Mouse (Mus musculus) kidney, embryonic 16.5 days (tissue): Measurements from ENCODE around the gene Zfp428. TPM values are rescaled to one million over a fixed set of nuclear protein-coding genes. Genes with fewer than 3 reads are reported as not detected.
A peak's percentile ranks its signal among the peaks of the same experiment; 100 is the strongest.

Experiments used
- ATAC-seq: fragments of 200-750 bp; cut with Nextera tagmentation; 2 replicates; pipeline ENCODE4 v1.8.0; 2017; ENCODE audit warnings: moderate TSS enrichment; ENCODE audit not compliant: low FRiP score, low TSS enrichment
- H3K27ac ChIP-seq: fragments of 300-500 bp; sonication (generic); 2 replicates; pipeline ENCODE4 v1.5.1; 2014; ENCODE audit warnings: low read length
- H3K27me3 ChIP-seq: fragments of 300-500 bp; sonication (generic); 2 replicates; pipeline ENCODE4 v1.6.1; 2014; ENCODE audit warnings: low read length, control low read depth, mixed read lengths; ENCODE audit not compliant: insufficient read depth
- H3K36me3 ChIP-seq: fragments of 300-500 bp; sonication (generic); 2 replicates; pipeline ENCODE4 v1.6.1; 2014; ENCODE audit warnings: low read length, control low read depth, mixed read lengths; ENCODE audit not compliant: insufficient read depth
- H3K4me1 ChIP-seq: fragments of 300-500 bp; sonication (generic); 2 replicates; pipeline ENCODE4 v1.6.1; 2014; ENCODE audit warnings: low read length, control low read depth, mixed read lengths; ENCODE audit not compliant: insufficient read depth
- H3K4me2 ChIP-seq: fragments of 300-500 bp; sonication (generic); replicated peaks from 2 replicates; pipeline ENCODE4 v1.6.1; 2014; ENCODE audit warnings: low read depth, low read length
- H3K4me3 ChIP-seq: fragments of 300-500 bp; sonication (generic); 2 replicates; pipeline ENCODE4 v1.5.1; 2014; ENCODE audit warnings: mild to moderate bottlenecking, low read length
- H3K9ac ChIP-seq: fragments of 300-500 bp; sonication (generic); replicated peaks from 2 replicates; pipeline ENCODE4 v1.6.1; 2014; ENCODE audit warnings: low read length
- H3K9me3 ChIP-seq: fragments of 300-500 bp; sonication (generic); 2 replicates; pipeline ENCODE4 v1.6.1; 2016; ENCODE audit warnings: low read length, control low read depth
- WGBS: fragments of 180-500 bp; shearing (Covaris S2); extraction: QIAGEN DNeasy Blood & Tissue Kit; methylation state at CpG from one replicate; pipeline ENCODE4 v1.1.7; 2014; 5-methylcytosine and 5-hydroxymethylcytosine counted together
- polyA plus RNA-seq: library from polyadenylated mRNA; unstranded; fragments of >200 nt; fragmentation: Nextera tagmentation; extraction: Ambion mirVana; gene quantifications from 2 replicates; pipeline ENCODE4 v1.2.1, GENCODE M21; 2015

The Zfp428 gene
- polyA plus RNA-seq, 1 experiment from 2014 or later = 67.6 TPM

DNA sequence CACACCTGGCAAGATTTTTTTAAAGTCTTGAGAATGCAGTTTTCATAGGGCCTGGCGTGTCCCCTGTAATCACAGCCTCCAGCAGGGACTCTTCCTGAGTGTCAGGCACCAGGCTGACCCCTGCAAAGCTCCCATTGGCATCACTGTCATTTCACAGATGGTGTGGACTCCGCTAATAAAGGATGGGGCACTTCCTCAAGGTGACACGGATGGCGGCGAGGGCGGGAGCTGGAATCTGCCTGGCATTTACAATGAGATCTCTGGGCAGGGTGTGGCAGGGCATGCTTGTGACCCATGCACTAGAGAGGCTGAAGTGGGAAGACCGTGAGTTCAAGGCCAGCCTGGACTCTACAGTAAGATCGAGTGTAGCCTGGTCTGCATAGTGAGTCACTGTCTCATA lies 18.5 kb upstream of the Zfp428 start:
- Histone ChIP-seq H3K9me3 (no peaks in the 10 kb centered on the region), H3K4me3 (no peak overlapping the region), H3K9ac (no peak overlapping the region), H3K4me2 (no peak overlapping the region), H3K27me3 (no peaks in the 10 kb centered on the region; the same call in 1 of the 2 replicates), H3K4me1 (peaks cover 12% of the 10 kb centered on the region), H3K27ac (no peak overlapping the region), H3K36me3 (no peaks in the 10 kb centered on the region)
- no peak for ATAC-seq
- WGBS = 87% methylated on average over 8 of the region's 8 CpGs

DNA sequence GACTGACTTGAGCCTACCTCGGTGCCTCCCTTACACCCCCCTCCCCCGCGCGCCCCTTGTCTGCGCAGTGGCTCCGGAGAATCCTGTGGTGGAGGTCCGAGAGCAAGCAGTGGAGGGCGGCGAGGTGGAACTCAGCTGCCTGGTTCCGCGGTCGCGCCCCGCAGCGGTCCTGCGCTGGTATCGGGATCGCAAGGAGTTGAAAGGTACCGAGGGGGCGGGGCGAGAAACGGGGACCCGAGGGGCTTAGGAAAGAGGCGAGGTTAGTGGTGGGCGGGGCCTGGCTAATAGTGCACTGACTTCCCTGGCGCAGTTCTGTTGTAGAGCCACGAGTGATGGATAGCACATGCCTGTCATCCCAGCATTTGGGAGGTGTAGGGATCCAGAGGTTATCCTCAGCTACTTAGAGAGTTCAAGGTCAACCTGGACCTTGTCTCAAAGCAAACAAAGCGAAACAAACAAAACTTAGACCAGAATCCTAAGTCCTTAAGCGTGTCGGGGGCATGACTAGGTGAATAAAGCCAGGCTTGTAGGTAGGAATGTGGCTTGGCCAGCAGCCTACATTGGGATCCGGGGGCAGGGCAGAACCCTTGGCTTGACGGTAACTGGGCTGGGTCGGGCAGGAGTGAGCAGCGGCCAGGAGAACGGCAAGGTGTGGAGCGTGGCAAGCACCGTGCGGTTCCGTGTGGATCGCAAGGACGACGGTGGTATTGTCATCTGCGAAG lies 6.8 kb upstream of the Zfp428 start:
- peak; percentile 80 for ATAC-seq
- H3K9ac ChIP-seq = peak overlapping the region; percentile 54
- H3K9me3 ChIP-seq = 0 out of 2 replicates have a peak, but pooled peaks cover 4% of the 10 kb centered on the region
- no peaks in the 10 kb centered on the region for H3K36me3 ChIP-seq
- peaks cover 26% of the 10 kb centered on the region for H3K27me3 ChIP-seq
- H3K4me3 ChIP-seq = peak overlapping the region; percentile 44
- H3K4me2 ChIP-seq = peak overlapping the region; percentile 67
- H3K4me1 ChIP-seq = peaks cover 19% of the 10 kb centered on the region
- 7% methylated on average over 43 of the region's 43 CpGs for WGBS
- no peak overlapping the region for H3K27ac ChIP-seq

- Histone ChIP-seq H3K4me3 (no peak overlapping the region), H3K4me2 (no peak overlapping the region), H3K9me3 (0 out of 2 replicates have a peak, but pooled peaks cover 4% of the 10 kb centered on the region), H3K27ac (no peak overlapping the region), H3K36me3 (no peaks in the 10 kb centered on the region), H3K9ac (no peak overlapping the region), H3K27me3 (peaks cover 26% of the 10 kb centered on the region), H3K4me1 (peaks cover 26% of the 10 kb centered on the region)
- ATAC-seq = no peak
- 41% methylated on average over 7 of the region's 7 CpGs for WGBS
Observed at GRCm38 (mm10) chr7:24500929-24501328, 5.9 kb upstream of the Zfp428 start.

DNA sequence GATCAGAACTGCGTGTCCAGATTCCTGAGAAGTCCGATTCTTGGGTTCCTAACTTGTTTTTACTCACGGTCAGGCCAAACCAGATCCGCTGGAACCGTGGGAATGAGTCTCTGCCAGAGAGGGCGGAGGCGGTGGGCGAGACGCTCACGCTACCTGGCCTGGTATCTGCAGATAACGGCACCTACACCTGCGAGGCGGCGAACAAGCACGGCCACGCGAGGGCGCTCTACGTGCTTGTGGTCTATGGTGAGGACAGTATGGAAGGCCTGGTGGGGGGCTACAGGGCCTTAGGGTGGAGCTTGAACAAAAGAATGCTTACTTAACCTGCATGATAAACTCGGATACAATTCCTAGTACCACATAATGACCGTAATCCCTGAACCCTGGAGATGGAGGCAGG lies 5.3 kb upstream of the Zfp428 start:
- Histone ChIP-seq H3K9ac (no peak overlapping the region), H3K36me3 (no peaks in the 10 kb centered on the region), H3K4me3 (no peak overlapping the region), H3K4me1 (peaks cover 32% of the 10 kb centered on the region), H3K4me2 (no peak overlapping the region), H3K27me3 (peaks cover 26% of the 10 kb centered on the region), H3K9me3 (0 out of 2 replicates have a peak, but pooled peaks cover 4% of the 10 kb centered on the region), H3K27ac (no peak overlapping the region)
- ATAC-seq = no peak
- 59% methylated on average over 21 of the region's 21 CpGs for WGBS

- Histone ChIP-seq H3K4me3 (no peak overlapping the region), H3K36me3 (no peaks in the 10 kb centered on the region), H3K9ac (no peak overlapping the region), H3K27ac (no peak overlapping the region), H3K4me2 (no peak overlapping the region), H3K4me1 (peaks cover 39% of the 10 kb centered on the region), H3K27me3 (peaks cover 16% of the 10 kb centered on the region), H3K9me3 (0 out of 2 replicates have a peak, but pooled peaks cover 4% of the 10 kb centered on the region)
- no peak for ATAC-seq
- 18% methylated on average over 10 of the region's 10 CpGs for WGBS
Observed at GRCm38 (mm10) chr7:24504004-24504403, 2.8 kb upstream of the Zfp428 start.

DNA sequence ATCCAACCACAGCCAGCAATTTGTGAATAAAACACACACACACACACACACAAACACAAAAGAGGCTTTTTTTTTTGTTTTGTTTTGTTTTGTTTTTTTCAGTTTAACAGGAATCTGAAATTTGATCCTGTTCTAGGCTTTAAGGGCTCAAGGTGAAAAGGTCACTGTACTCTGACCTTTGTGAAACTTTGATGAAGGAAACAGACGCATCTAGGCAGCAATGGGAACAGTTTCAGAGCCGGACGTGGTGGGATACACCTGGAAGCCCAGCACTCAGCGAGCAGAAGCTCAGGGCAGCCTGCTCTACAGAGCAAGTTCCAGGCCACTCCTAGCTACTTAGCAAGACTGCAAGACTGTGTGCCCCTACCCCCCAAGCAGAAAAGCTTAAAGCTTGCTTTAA lies 1.9 kb upstream of the Zfp428 start:
- no peak overlapping the region for H3K4me2 ChIP-seq
- H3K27ac ChIP-seq = no peak overlapping the region
- H3K36me3 ChIP-seq = no peaks in the 10 kb centered on the region
- 0 out of 2 replicates have a peak, but pooled peaks cover 4% of the 10 kb centered on the region for H3K9me3 ChIP-seq
- no peak overlapping the region for H3K4me3 ChIP-seq
- no peak overlapping the region for H3K9ac ChIP-seq
- WGBS = 12% methylated on average over 4 of the region's 4 CpGs
- H3K27me3 ChIP-seq = peaks cover 7% of the 10 kb centered on the region
- no peak for ATAC-seq
- peaks cover 35% of the 10 kb centered on the region for H3K4me1 ChIP-seq

DNA sequence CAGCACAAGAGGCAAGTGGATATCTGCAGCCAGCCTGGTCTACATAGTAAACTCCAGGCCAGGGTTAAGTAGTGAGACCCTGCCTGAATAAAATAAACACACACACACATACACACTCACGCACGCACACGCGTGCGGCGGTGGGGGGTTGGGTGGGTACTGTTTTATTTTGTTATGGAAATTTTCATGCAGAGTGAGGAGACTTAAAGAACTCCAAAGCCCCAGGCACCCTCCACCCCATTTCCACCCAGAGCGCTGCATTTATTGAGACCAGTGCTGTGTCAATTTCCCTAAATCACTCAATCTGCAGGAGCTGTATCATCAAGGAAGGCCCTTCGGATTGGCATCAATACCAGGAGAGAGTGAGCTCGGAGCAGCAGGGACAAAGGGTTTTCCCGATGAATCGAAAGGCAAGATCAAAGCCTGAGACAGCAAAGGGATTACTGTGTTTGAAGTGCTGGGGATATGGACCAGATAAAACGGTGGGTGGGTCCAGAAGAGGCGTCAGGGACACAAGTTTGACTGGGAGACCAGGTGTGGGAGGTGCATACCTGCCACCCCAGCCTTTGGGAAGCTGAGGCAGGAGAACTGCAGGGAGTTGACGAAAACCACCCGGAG lies 1.2 kb upstream of the Zfp428 start:
- WGBS = 28% methylated on average over 15 of the region's 15 CpGs
- H3K27me3 ChIP-seq = peaks cover 2% of the 10 kb centered on the region; the same call in 1 of the 2 replicates
- H3K9me3 ChIP-seq = 0 out of 2 replicates have a peak, but pooled peaks cover 4% of the 10 kb centered on the region
- H3K4me1 ChIP-seq = peaks cover 28% of the 10 kb centered on the region
- no peaks in the 10 kb centered on the region for H3K36me3 ChIP-seq
- ATAC-seq = no peak
- H3K4me2 ChIP-seq = peak overlapping the region; percentile 96; the same call in 1 of the 2 replicates
- peak overlapping the region; percentile 50; the same call in 1 of the 2 replicates for H3K9ac ChIP-seq
- no peak overlapping the region for H3K27ac ChIP-seq
- 0 out of 2 replicates have a peak overlapping the region, but pooled peaks have one; percentile 79 for H3K4me3 ChIP-seq

DNA sequence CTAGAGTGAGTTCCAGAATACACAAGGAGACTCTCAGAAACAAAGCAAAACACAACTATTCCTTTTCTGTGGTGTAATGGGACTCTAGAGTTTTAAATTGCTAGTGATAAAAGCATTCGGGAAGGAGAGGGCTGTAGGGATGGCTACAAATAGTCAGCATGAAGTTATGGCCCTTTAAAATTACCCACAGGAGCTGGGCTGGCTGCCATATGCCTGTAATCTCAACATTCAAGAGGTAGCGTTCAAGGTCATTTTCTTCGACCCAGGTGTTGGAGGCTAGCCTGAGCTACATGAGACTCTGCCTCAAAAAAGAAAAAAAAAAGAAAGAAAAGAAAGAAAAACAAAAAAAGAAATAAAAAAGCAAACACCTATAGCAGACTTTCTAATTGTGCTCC lies 744 bp upstream of the Zfp428 start:
- H3K9me3 ChIP-seq = no peaks in the 10 kb centered on the region
- H3K4me2 ChIP-seq = peak overlapping the region; percentile 96
- H3K27ac ChIP-seq = peak overlapping the region; percentile 99
- H3K4me1 ChIP-seq = peaks cover 27% of the 10 kb centered on the region
- no peaks in the 10 kb centered on the region for H3K36me3 ChIP-seq
- no peaks in the 10 kb centered on the region for H3K27me3 ChIP-seq
- H3K9ac ChIP-seq = peak overlapping the region; percentile 99; the same call in 1 of the 2 replicates
- H3K4me3 ChIP-seq = peak overlapping the region; percentile 79
- ATAC-seq = no peak
- 15% methylated on average over 3 of the region's 3 CpGs for WGBS

GRCm38 (mm10) chr7:24506476-24506837 lies 349 bp upstream of the Zfp428 start:
- ATAC-seq = no peak
- Histone ChIP-seq H3K9me3 (no peaks in the 10 kb centered on the region), H3K9ac (peak overlapping the region; percentile 99), H3K4me3 (peak overlapping the region; percentile 79), H3K27me3 (no peaks in the 10 kb centered on the region), H3K4me2 (peak overlapping the region; percentile 96), H3K4me1 (peaks cover 27% of the 10 kb centered on the region), H3K27ac (peak overlapping the region; percentile 99), H3K36me3 (no peaks in the 10 kb centered on the region)
- WGBS = 1% methylated on average over 12 of the region's 12 CpGs

GRCm38 (mm10) chr7:24507726-24508114 lies 914 bp downstream of the Zfp428 start:
- Histone ChIP-seq H3K4me2 (peak overlapping the region; percentile 96), H3K27ac (peak overlapping the region; percentile 99), H3K36me3 (0 out of 2 replicates have a peak, but pooled peaks cover 6% of the 10 kb centered on the region), H3K9me3 (no peaks in the 10 kb centered on the region), H3K4me1 (peaks cover 27% of the 10 kb centered on the region), H3K4me3 (peak overlapping the region; percentile 79), H3K27me3 (no peaks in the 10 kb centered on the region), H3K9ac (peak overlapping the region; percentile 99)
- ATAC-seq = peak; percentile 21; the same call in 1 of the 2 replicates
- under 1% methylated on average over 20 of the region's 20 CpGs for WGBS
